Mouse (Mus musculus): ENCODE measurements around the gene Rps19.

DNA sequence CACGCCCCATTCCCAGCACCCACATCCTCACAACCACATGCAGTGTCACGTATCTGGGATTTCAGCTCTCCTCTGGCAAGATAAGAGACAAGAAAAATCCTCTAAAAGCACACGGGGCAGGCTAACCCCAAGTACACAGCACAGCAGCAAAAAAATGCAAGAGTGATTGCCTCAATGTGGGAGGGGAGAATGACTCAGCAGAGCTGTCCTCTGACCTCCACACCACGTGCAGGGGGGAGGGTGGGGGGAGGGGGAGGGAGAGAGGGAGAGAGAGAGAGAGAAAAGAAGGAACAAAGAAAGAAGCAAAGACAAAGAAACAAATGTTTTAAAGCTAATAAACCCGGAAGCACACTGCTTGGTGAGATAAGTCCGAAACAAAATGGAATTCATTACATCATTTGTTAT, 33.3 kb upstream of the Rps19 start:
- TF ChIP-seq CTCF (IDR thresholded peaks at IDR 0.05; ENCODE audit: borderline replicate concordance, control insufficient read depth, extremely low read depth, insufficient read depth, low read length, poor library complexity) (no peak), POLR2A (IDR thresholded peaks at IDR 0.05; ENCODE audit: control insufficient read depth, extremely low read depth, insufficient read depth, low read length, poor library complexity) (no peak)

Data from thymus, adult 2 months (tissue).